Mouse (Mus musculus) c-Kit-positive CD71-negative TER-119-negative erythroid progenitor cells, embryonic 14.5 days (primary cell): ENCODE measurements around the gene Gm26620.
A peak's percentile ranks its signal among the peaks of the same experiment; 100 is the strongest.

ENCODE experiments used
- DNase-seq: peaks from one replicate; pipeline ENCODE4 v3.0.0-alpha.2; 2013; ENCODE audit warnings: low read depth

The Gm26620 gene

GRCm38 (mm10) chr1:170884978-170885561 lies at the start of gene Gm26620, which contains the start of gene Dusp12:
Gene Gm26620, plus strand, starts transcription at chr1:170885065.
Gene Dusp12, minus strand, starts transcription at chr1:170885540.
- peak; percentile 85 for DNase-seq

GRCm38 (mm10) chr1:170839685-170840084 lies 45.2 kb upstream of the Gm26620 start:
- DNase-seq: no peak

- no peak for DNase-seq
These were observed 40.5 kb upstream of the Gm26620 start for GRCm38 (mm10) chr1:170844380-170844779.

GRCm38 (mm10) chr1:170845448-170846307 lies 39.2 kb upstream of the Gm26620 start:
- DNase-seq: no peak

- DNase-seq: no peak
These were observed 34.9 kb upstream of the Gm26620 start for GRCm38 (mm10) chr1:170850007-170850406.

GRCm38 (mm10) chr1:170850637-170851624 lies 33.9 kb upstream of the Gm26620 start:
- DNase-seq: no peak

GRCm38 (mm10) chr1:170853604-170854003 lies 31.3 kb upstream of the Gm26620 start:
- no peak for DNase-seq

- no peak for DNase-seq
These were observed 29.7 kb upstream of the Gm26620 start for GRCm38 (mm10) chr1:170855056-170855760.

- no peak for DNase-seq
These were observed 27.5 kb upstream of the Gm26620 start for GRCm38 (mm10) chr1:170857369-170857768.

GRCm38 (mm10) chr1:170858872-170859271 lies 26.0 kb upstream of the Gm26620 start:
- DNase-seq: no peak

- no peak for DNase-seq
These were observed 23.0 kb upstream of the Gm26620 start for GRCm38 (mm10) chr1:170861671-170862434.

GRCm38 (mm10) chr1:170862435-170862717 lies 22.5 kb upstream of the Gm26620 start:
- no peak for DNase-seq

GRCm38 (mm10) chr1:170863033-170863432 lies 21.8 kb upstream of the Gm26620 start:
- DNase-seq: no peak

GRCm38 (mm10) chr1:170864234-170864633 lies 20.6 kb upstream of the Gm26620 start:
- no peak for DNase-seq

GRCm38 (mm10) chr1:170864754-170865153 lies 20.1 kb upstream of the Gm26620 start:
- DNase-seq: no peak

- no peak for DNase-seq
These were observed 19.5 kb upstream of the Gm26620 start for GRCm38 (mm10) chr1:170865406-170865805.

- DNase-seq: no peak
These were observed 17.7 kb upstream of the Gm26620 start for GRCm38 (mm10) chr1:170866992-170867690.

- DNase-seq: peak; percentile 94
These were observed 17.2 kb upstream of the Gm26620 start, which contains the start of gene Atf6 for GRCm38 (mm10) chr1:170867691-170868105. Gene Atf6, minus strand, starts transcription at chr1:170867771.

- peak; percentile 66 for DNase-seq
These were observed 16.6 kb upstream of the Gm26620 start for GRCm38 (mm10) chr1:170868107-170868904.
